Mouse (Mus musculus) induced T-regulatory cell, adult 2 months (primary cell): Measurements from ENCODE around the gene Rac2.

Experiments
- DNase-seq: peaks from one replicate; pipeline ENCODE4 v3.0.0-alpha.2; 2012; ENCODE audit warnings: low read depth

Gene Rac2

DNA sequence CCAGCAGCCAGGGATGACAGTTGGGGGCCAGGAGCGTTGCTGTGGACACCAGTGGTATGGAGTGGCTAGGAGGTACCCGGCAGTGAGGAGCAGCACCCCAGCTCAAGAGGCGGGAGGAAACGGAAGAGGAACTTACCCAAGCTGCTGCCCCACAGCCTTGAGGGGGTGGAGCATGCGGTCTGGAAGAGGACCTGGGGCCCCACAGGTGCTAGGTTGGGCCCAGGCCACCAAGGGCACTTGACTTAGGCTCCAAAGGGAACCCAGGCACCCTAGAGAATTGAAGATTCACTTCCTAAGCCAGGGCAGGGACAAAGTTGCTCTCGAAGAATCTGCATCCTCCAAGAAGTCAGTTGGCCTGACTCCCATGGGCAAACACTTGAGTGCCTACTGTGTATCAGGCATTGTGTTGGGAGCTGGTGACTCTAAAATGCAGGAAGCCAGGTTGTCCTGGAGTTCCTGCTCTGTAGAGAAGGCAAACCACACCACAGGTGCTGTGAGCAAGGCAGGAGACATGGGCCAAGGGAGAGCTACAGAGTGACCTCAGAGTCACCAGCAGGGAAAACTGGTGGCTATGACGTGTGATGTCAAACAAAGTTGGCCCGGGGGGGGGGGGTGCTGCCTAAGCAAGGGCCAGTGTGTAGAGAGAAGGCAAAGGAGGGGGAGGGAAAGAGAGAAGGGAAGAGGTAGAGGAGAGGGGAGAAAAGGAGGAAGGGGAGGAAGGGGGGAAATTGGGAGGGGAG lies at the start of gene Rac2:
TSS of gene Rac2 (minus strand) at position 126 of the 740 bp plus-strand sequence.
- peak; percentile 88 for DNase-seq

DNA sequence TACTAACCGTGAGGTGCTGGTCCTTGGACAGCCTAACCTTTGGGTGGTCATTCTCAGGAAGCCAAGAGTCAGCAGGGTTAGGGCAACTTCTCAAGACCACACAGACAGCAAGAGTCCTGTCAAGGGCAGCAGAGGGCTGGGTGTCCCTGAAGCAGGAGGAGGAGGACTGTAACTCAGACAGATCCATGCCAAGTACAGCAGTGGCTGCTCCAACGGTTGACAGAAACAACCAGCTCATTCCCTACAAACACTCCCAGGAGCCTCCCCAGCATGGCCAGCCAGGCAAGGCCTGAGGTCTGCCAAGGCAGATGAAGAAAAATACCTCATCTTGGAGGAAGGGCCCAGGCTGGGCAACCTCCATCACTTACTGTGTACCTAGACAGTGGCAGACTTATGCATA lies 44.4 kb upstream of the Rac2 start:
- no peak for DNase-seq

DNA sequence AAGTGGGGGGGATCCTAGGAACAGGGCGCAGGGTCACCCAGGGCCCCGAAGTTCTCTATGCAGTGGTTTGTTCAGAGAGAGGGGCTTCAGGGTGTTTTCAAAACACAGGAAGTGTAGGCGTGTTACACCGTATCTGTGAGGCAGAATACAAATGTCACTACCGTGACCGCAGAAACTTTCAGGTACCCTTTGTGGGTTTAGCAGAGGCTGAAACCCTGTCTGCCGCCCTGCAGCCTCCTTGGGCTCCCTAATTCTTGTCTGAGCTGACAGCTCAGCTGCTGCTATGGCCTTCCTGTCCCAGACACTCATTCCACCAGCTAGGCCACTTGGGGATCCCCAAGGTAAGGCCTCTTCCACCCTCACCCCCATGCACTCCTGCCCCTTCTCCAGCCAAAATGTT lies 42.0 kb upstream of the Rac2 start:
- DNase-seq: peak; percentile 87

GRCm38 (mm10) chr15:78610705-78611462 lies 38.3 kb upstream of the Rac2 start:
- peak; percentile 58 for DNase-seq

DNA sequence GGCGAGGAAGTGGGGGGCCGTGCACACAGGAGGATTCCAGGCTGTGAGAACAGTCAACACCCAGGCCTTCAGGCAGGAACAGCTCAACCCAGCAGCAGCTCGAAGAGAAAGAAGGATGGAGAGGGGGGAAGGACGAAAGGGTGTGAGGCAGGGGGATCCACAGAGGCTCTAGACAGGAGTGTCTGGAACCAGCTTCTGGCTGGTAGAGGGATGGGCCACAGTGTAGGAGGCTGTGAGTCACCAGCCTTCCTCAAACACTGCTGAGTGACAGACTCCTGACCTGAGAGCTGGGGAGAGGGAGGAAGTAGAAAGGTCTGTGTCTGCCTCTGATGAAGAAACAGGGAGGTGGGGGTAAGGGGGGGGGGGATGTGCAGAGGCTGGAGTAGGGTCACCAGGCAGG lies 34.9 kb upstream of the Rac2 start:
- DNase-seq: peak; percentile 63

DNA sequence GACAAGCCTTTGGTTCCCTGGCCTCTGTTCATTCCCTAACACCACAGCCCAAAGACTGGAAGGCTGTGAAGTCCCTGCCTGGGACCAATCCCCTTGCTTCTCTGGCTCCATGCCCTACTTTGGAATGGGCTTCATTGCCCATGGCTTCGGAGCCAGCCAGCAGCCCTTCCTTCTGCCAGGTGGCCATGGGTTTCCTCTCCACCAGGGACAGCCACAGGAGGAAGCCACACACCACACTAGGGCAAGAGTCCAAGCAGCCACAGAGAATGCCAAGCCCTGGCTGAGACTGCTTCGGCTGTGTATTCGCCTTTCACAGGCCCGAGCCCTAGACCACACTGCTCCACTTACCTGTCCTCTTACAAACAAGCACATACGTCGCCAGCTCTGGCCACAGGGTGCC lies 33.5 kb upstream of the Rac2 start:
- no peak for DNase-seq

GRCm38 (mm10) chr15:78605371-78605791 lies 32.8 kb upstream of the Rac2 start:
- no peak for DNase-seq

DNA sequence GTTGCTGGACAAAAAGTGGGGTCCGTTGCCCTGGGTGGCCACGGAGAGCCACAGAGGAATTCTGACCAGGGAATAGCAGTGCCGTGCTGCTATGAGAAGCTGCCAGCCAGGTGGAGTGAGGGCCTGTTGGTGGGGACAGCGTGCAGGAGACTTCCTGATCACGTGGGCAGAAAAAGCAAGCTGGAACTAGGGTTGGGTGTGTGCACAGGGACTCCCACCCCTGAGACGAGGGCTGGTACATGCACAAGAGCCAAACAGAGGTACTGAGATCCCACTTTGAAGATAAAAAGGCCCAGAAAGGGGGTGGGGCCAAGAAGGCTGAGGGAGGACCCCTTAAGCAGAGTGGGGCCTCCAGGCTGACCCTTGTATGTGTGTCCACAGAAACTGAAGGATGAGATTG lies 31.7 kb upstream of the Rac2 start:
- DNase-seq: no peak

GRCm38 (mm10) chr15:78601180-78601579 lies 28.6 kb upstream of the Rac2 start:
- DNase-seq: no peak

GRCm38 (mm10) chr15:78599529-78600193 lies 27.1 kb upstream of the Rac2 start:
- DNase-seq: peak; percentile 22

DNA sequence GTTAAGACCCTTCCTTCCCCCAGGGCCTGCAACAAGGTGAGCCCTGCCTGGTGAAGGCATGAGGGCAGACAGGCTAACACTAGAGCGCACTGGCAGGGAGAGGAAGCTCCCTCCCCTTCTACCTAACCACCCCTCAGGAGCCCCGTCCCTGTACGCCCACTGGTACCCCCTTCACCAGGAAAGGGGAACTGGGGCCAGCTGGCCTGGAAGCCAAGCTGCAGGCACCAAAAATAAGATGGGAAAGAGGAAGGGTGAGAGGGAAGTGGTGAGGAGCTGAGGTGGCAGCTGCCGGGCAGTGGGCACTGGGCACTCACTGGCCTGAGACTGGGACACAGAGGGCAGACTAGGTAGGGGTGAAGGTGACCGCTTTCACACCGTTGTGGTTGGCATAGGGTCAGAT lies 26.5 kb upstream of the Rac2 start:
- no peak for DNase-seq

DNA sequence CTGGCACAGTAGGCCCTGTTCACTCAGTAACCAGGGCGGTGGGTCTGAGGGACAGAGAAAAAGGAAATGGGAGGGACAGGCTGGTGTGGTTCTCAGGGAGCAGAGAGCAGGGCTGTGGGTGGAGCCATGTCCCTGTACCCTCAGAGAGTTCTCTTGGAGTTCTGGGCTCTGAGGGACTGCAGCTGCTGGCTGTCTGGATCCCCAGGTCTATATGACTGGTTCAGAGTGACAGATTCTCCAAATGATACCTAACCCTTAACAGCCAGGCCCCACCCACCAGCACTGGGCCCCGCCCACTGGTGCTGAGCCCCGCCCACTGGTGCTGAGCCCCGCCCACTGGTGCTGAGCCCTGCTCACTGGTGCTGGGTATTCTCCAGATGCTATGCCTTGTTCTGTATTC lies 25.1 kb upstream of the Rac2 start:
- DNase-seq: peak; percentile 86

- peak; percentile 88 for DNase-seq
Observed at GRCm38 (mm10) chr15:78596914-78597313, 24.3 kb upstream of the Rac2 start, which contains the start of gene Cyth4. Gene Cyth4 (plus strand): TSS chr15:78597047.

- no peak for DNase-seq
Observed at GRCm38 (mm10) chr15:78596504-78596903, 23.9 kb upstream of the Rac2 start.

DNA sequence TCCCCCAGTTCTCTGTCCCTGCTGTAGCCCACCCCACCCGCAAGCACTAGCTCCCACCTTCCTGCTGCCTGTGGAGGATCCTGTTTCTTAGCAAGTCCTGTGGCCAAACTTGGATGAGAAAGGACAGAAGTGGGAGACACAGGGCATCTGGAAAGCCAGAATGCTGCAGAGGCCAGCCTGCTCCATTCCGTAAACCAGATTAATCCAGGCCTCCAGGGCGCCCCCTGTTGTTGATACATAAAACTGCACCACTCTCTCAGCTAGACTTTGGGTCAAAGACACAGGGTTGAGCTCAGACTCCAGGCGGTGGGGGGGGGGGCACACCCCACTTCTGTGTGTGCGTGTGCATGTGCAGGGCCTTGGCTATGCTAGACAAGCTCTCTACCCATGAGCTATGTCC lies 22.9 kb upstream of the Rac2 start:
- DNase-seq: peak; percentile 58

DNA sequence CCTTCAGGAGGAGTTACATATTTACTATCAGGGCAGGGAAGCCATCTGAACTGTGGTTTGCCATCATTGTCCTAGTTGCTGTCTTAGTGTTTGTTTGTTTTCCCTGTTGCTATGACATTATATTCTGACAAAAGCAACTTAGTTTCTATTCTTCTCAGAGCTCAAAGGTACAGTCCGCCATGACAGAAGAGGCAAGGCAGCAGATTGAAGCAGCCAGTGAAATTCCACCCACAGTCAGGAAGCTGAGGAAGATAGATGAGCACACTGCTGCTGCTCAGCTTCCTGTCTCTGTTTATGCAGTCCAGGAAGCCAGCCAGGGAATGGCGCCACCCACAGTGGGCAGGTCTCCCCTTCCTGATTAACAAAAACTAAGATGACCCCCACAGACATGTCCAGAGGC lies 22.2 kb upstream of the Rac2 start:
- peak; percentile 91 for DNase-seq

- DNase-seq: peak; percentile 53
Observed at GRCm38 (mm10) chr15:78593896-78594425, 21.4 kb upstream of the Rac2 start.

GRCm38 (mm10) chr15:78592452-78592968 lies 19.9 kb upstream of the Rac2 start:
- DNase-seq: no peak

DNA sequence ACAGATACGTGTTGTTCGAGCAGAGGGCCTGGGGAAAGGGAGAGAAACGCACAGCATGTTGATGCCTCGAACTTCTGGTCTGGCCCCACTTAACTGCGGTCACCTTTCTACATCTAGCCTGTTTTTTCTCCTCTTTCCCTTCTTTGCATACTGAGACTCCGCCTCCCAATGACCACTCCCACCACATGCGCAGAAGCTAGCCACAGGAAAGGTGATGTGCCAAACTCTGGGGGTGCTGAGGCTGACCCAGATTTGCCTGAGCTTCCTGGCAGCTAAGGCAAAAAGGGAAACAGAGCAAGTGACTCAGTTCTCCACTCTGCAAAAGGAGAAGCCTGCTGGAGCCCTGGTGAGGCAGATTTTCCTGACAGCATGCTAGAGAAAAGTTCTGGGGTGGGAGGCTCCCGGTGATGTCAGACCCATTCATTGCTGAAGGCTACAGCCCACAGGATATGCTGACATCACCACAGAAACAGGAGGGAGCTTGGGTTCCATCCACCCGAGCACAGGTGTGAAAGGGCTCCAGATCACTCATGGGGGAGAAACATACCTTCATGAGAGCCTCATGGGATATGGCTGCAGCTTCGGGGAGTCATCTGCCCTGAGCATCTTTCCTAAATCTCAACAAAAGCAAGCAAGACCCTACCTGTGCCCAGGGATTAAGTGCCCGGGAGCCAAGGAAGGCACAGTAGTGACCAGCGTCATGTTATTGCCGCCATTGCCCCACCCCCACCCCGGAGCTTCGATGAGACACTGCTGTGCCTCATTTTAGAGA lies 19.3 kb upstream of the Rac2 start:
- DNase-seq: peak; percentile 94

DNA sequence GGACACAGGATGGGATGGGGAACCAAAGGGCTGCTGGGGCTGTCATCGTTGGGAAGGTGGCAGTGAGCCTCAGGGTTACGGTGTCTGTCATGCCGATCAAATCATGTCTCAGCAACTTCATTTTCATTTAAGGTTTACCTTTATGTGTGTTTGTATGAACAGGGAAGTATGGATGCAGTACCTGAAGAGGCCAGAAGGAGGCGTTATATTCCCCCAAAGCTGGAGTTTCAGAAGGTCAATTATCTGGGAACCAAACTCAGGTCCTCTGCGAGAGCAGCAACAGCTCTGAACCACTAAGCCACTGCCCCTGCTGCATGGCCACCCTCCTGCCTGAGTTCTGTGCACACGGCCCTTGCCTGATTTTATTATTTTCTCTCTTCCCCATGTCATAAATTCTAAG lies 18.2 kb upstream of the Rac2 start:
- no peak for DNase-seq

DNA sequence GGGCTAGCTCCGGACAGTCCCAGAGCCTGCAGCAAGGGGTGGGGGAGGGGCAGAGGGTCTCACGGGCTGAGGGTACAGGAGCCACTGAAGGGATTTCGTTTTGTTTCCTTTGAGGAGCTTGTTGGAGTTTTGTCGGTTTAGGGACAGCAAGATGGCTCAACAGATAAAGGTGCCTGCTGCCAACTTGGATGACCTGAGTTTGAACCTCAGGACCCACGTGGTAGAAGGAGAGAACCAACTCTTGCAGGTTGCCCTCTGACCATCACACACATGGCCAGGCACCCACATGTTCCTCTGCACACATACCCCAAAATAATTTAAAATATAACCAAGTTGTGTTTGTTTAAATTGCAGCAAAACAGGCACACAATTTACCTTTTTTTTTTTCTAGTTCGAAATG lies 17.4 kb upstream of the Rac2 start:
- no peak for DNase-seq

DNA sequence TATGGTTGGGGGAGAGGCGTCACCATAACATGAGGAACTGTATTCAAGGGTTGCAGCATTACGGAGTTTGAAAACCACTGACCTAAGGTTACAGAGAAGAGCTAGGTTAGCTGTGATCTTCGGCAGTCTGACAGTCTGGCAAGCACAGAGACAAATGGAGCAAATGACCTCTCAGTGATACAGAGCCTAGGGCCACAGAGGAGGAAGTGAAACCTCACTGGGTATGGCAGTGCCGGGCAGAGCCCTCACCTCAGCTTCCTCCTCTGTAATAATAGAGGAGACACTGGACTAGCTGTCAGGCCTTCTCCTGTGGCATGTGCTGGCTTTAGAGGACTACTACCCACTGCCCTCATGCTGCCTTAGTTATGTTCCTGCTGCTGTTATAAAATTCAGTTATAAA lies 16.3 kb upstream of the Rac2 start:
- DNase-seq: peak; percentile 75
